Mouse (Mus musculus) T-helper 2 cell (primary cell): ENCODE measurements around the gene Nsg2.

ENCODE experiments used
- in situ Hi-C: fragments of 300-600 bp; cut with MboI, MseI; formaldehyde crosslinking; loops from one replicate; pipeline ENCODE4 v1.15.1; 2025; ENCODE audit warnings: high pct_unique_total_duplicates

The Nsg2 gene

DNA sequence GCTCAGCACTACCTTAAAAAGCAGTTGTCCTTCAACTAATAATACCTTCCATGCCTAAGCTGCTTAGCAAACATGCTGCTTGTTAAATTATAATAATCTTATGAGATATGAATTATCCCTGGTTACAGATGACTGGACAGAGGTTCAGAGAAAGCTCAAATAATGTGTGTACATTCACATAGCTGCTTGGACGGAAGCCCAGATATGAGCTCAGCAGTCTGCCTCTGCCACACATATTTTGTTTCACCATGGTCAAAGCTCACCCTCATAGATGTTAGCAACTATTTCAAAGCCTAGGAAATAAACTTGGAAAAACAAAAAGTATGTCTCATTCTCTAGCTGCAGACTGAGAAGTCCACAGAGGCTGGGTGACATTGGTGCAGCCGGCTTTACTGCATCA, 74.9 kb downstream of the Nsg2 start:
- in situ Hi-C loops = no loop called here

- in situ Hi-C loops = no loop called here
These were observed 83.2 kb downstream of the Nsg2 start for GRCm38 (mm10) chr11:32083462-32083861.

DNA sequence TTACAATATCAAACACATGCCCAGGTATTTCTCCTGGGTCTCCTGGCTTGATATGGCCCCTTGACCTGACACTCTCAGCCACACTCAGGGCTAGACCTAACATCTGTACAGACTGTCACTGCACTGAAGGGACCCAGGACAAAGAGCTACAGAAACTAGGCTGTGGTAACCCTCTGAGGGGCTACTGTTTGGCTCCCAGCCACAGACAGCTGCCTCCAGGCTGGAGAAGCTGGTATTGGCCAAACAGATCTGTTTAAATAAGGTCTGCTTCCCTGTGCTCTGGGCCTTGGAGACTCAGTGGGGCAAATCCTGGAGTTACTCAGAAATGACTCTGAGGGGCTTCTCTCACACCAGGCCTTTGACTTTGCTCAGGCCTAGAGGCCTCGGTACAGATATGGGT, 86.3 kb downstream of the Nsg2 start:
- in situ Hi-C loops = no loop called here

GRCm38 (mm10) chr11:32087376-32087775, 87.1 kb downstream of the Nsg2 start:
- in situ Hi-C loops = no loop called here

DNA sequence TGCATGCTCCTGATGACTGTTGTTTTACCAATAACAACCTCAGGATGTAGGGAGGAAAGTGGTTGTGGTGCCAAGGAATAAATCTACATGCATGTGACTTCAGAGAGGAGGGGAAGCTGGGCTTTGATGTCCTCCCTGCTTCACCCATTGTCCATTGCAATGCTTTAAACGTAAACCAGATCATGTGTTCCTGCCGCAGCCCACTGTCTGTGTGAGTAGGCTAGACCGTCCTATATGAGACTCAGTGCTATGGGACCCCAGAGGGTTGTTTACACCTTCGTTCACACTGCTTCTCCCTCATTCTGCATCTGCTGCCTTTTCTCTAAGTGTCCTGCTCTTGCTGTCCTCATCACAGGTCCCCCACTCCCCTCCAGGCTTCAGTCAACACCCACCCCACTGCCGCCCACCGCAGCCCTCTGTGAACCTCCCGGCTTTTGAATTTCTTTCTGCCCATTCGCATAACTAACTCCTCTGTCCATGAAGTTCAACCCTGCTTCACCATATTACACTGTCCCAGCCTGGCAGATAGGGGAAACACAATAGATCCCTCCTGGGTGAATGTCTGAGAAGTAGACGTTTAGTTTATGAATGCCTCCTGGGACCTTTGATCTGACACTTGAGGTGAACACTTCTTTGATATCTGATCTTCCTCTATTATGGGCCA, 87.6 kb downstream of the Nsg2 start:
- in situ Hi-C loops = no loop called here

GRCm38 (mm10) chr11:32095793-32096192, 95.5 kb downstream of the Nsg2 start:
- in situ Hi-C loops = no loop called here

GRCm38 (mm10) chr11:32096346-32096745, 96.1 kb downstream of the Nsg2 start:
- in situ Hi-C loops = no loop called here

DNA sequence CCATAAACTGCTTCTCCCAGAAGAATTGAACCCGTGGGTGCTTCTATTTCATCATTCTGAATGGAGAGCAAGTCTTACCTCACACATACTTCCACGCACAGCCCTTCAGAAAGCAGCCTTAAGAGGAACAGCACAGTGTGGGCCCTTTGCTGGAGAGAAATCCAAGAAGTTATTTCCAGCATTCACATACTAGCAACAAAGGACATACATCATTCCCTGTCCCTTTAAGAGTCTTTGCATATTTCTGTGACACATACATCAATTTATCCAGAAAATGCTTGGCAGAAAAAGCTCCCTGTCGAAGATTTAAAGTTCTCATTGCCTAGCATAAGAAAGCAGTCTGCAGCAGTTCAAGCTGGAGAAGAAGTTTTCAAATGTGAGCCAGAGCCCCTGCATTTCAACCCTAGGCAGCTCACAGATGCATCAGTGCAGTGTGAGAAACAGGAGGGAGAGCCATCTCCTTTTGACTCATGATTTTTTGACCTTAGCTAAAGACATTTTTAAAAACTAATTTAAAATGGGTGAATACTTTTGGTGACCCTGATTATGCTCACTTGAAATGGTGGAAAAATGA, 100.9 kb downstream of the Nsg2 start:
- in situ Hi-C loops = no loop called here

GRCm38 (mm10) chr11:32102976-32103375, 102.7 kb downstream of the Nsg2 start:
- in situ Hi-C loops = no loop called here

- in situ Hi-C loops = no loop called here
These were observed 104.3 kb downstream of the Nsg2 start for GRCm38 (mm10) chr11:32104406-32105116.

GRCm38 (mm10) chr11:32105750-32106646, 105.7 kb downstream of the Nsg2 start:
- in situ Hi-C loops = no loop called here

- in situ Hi-C loops = no loop called here
These were observed 106.4 kb downstream of the Nsg2 start for GRCm38 (mm10) chr11:32106647-32106985.

- in situ Hi-C loops = no loop called here
These were observed 108.2 kb downstream of the Nsg2 start for GRCm38 (mm10) chr11:32108441-32108840.
